Mouse (Mus musculus): ENCODE results near the gene Rdh1. TPM values are rescaled to one million over a fixed set of nuclear protein-coding genes. Genes with fewer than 3 reads are reported as not detected.

Gene Rdh1
- polyA plus RNA-seq, 1 experiment from 2014 or later = not detected

DNA sequence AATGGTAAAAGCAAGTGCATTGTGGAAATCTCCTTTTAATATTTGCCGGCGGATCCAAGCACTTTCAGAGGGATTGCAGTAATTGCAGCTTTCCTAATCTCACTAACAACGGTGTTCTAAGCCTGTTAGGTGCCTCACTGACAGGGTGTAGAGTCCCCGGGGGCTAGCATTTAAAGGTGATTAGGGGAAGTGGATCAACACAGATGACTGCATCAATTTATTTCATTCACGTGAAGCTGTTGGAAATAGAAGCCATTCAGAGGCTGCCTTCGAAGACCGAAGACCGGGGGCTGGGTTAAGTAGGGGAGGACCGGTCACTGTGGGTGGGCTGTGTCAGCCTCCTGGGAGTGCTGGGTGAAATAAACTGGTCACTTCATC lies 28.6 kb upstream of the Rdh1 start:
- Histone ChIP-seq H3K27ac (ENCODE audit: low read depth, low read length) (no peak overlapping the region), H3K27me3 (ENCODE audit: control insufficient read depth, insufficient read depth, low read length) (peaks cover 17% of the 10 kb centered on the region), H3K4me1 (replicated peaks; ENCODE audit: control insufficient read depth, insufficient read depth, low read length) (peaks cover 3% of the 10 kb centered on the region; the same call in 1 of the 2 replicates), H3K9ac (ENCODE audit: low read length) (no peak overlapping the region), H3K9me3 (ENCODE audit: control insufficient read depth, low read length) (no peaks in the 10 kb centered on the region), H3K36me3 (ENCODE audit: control insufficient read depth, insufficient read depth, low read length) (no peaks in the 10 kb centered on the region), H3K4me2 (ENCODE audit: low read depth, low read length, severe bottlenecking) (no peak overlapping the region), H3K4me3 (ENCODE audit: low read depth, low read length) (no peak overlapping the region)
- DNase-seq (ENCODE audit: low spot score) (no peak), ATAC-seq (replicated peaks; ENCODE audit: low FRiP score) (no peak; the same call in 1 of the 2 replicates)
- 12% methylated on average over 9 of the region's 9 CpGs for WGBS

- ATAC-seq (replicated peaks; ENCODE audit: low FRiP score) (no peak), DNase-seq (ENCODE audit: low spot score) (no peak)
- 45% methylated on average over 5 of the region's 5 CpGs for WGBS
- no peak overlapping the region for H3K4me3 ChIP-seq (ENCODE audit: low read depth, low read length)
- H3K4me2 ChIP-seq (ENCODE audit: low read depth, low read length, severe bottlenecking) = no peak overlapping the region
- no peak overlapping the region for H3K9ac ChIP-seq (ENCODE audit: low read length)
- no peak overlapping the region for H3K27ac ChIP-seq (ENCODE audit: low read depth, low read length)
- no peaks in the 10 kb centered on the region for H3K9me3 ChIP-seq (ENCODE audit: control insufficient read depth, low read length)
- peaks cover 17% of the 10 kb centered on the region for H3K27me3 ChIP-seq (ENCODE audit: control insufficient read depth, insufficient read depth, low read length)
- no peaks in the 10 kb centered on the region for H3K36me3 ChIP-seq (ENCODE audit: control insufficient read depth, insufficient read depth, low read length)
- peaks cover 3% of the 10 kb centered on the region; the same call in 1 of the 2 replicates for H3K4me1 ChIP-seq (replicated peaks; ENCODE audit: control insufficient read depth, insufficient read depth, low read length)
These were observed 28.1 kb upstream of the Rdh1 start for GRCm38 (mm10) chr10:127731397-127731796.

DNA sequence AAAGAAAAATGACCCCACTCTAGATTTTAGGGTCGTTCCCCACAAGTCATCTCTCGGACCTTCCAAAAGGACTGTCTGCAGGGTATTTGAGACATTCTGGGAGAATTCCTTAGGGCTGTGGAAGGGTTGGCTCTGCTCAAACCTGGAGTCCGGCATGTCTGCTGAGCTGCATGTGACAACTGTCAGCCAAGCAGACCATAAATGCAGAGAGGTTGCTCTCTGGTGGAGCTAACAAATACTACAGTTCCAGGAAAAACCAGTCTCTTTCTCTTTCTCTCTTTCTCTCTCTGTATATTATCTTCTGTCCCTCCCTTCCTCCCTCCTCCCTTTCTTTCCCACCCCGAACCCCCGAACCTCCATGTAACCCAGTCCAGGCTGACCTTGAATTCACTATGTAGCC lies 25.1 kb upstream of the Rdh1 start:
- Histone ChIP-seq H3K9ac (ENCODE audit: low read length) (no peak overlapping the region), H3K4me1 (replicated peaks; ENCODE audit: control insufficient read depth, insufficient read depth, low read length) (peaks cover 3% of the 10 kb centered on the region; the same call in 1 of the 2 replicates), H3K4me3 (ENCODE audit: low read depth, low read length) (no peak overlapping the region), H3K4me2 (ENCODE audit: low read depth, low read length, severe bottlenecking) (no peak overlapping the region), H3K27me3 (ENCODE audit: control insufficient read depth, insufficient read depth, low read length) (peaks cover 4% of the 10 kb centered on the region; the same call in 1 of the 2 replicates), H3K9me3 (ENCODE audit: control insufficient read depth, low read length) (no peaks in the 10 kb centered on the region), H3K27ac (ENCODE audit: low read depth, low read length) (no peak overlapping the region), H3K36me3 (ENCODE audit: control insufficient read depth, insufficient read depth, low read length) (no peaks in the 10 kb centered on the region)
- WGBS = 57% methylated on average over 5 of the region's 5 CpGs
- DNase-seq (ENCODE audit: low spot score) (no peak), ATAC-seq (replicated peaks; ENCODE audit: low FRiP score) (no peak)

GRCm38 (mm10) chr10:127736266-127736665 lies 23.3 kb upstream of the Rdh1 start:
- Histone ChIP-seq H3K4me2 (ENCODE audit: low read depth, low read length, severe bottlenecking) (no peak overlapping the region), H3K9ac (ENCODE audit: low read length) (no peak overlapping the region), H3K27ac (ENCODE audit: low read depth, low read length) (no peak overlapping the region), H3K36me3 (ENCODE audit: control insufficient read depth, insufficient read depth, low read length) (no peaks in the 10 kb centered on the region), H3K4me1 (replicated peaks; ENCODE audit: control insufficient read depth, insufficient read depth, low read length) (no peaks in the 10 kb centered on the region; the same call in 1 of the 2 replicates), H3K9me3 (ENCODE audit: control insufficient read depth, low read length) (no peaks in the 10 kb centered on the region), H3K4me3 (ENCODE audit: low read depth, low read length) (no peak overlapping the region), H3K27me3 (ENCODE audit: control insufficient read depth, insufficient read depth, low read length) (peaks cover 2% of the 10 kb centered on the region; the same call in 1 of the 2 replicates)
- 76% methylated on average over 2 of the region's 2 CpGs for WGBS
- DNase-seq (ENCODE audit: low spot score) = no peak
- ATAC-seq (replicated peaks; ENCODE audit: low FRiP score) = no peak

- no peaks in the 10 kb centered on the region for H3K4me1 ChIP-seq (replicated peaks; ENCODE audit: control insufficient read depth, insufficient read depth, low read length)
- H3K27me3 ChIP-seq (ENCODE audit: control insufficient read depth, insufficient read depth, low read length) = peaks cover 2% of the 10 kb centered on the region; the same call in 1 of the 2 replicates
- WGBS = 82% methylated on average over 4 of the region's 4 CpGs
- H3K27ac ChIP-seq (ENCODE audit: low read depth, low read length) = no peak overlapping the region
- no peak for DNase-seq (ENCODE audit: low spot score)
- no peak overlapping the region for H3K4me2 ChIP-seq (ENCODE audit: low read depth, low read length, severe bottlenecking)
- ATAC-seq (replicated peaks; ENCODE audit: low FRiP score) = no peak
- H3K4me3 ChIP-seq (ENCODE audit: low read depth, low read length) = no peak overlapping the region
- peaks cover 2% of the 10 kb centered on the region; the same call in 1 of the 2 replicates for H3K36me3 ChIP-seq (ENCODE audit: control insufficient read depth, insufficient read depth, low read length)
- H3K9me3 ChIP-seq (ENCODE audit: control insufficient read depth, low read length) = no peaks in the 10 kb centered on the region
- no peak overlapping the region for H3K9ac ChIP-seq (ENCODE audit: low read length)
These were observed 22.6 kb upstream of the Rdh1 start for GRCm38 (mm10) chr10:127736916-127737315.

- no peak for ATAC-seq (replicated peaks; ENCODE audit: low FRiP score)
- Histone ChIP-seq H3K27ac (ENCODE audit: low read depth, low read length) (no peak overlapping the region), H3K27me3 (ENCODE audit: control insufficient read depth, insufficient read depth, low read length) (no peaks in the 10 kb centered on the region; the same call in 1 of the 2 replicates), H3K4me1 (replicated peaks; ENCODE audit: control insufficient read depth, insufficient read depth, low read length) (no peaks in the 10 kb centered on the region), H3K36me3 (ENCODE audit: control insufficient read depth, insufficient read depth, low read length) (peaks cover 9% of the 10 kb centered on the region), H3K9ac (ENCODE audit: low read length) (no peak overlapping the region), H3K4me2 (ENCODE audit: low read depth, low read length, severe bottlenecking) (no peak overlapping the region), H3K9me3 (ENCODE audit: control insufficient read depth, low read length) (no peaks in the 10 kb centered on the region), H3K4me3 (ENCODE audit: low read depth, low read length) (no peak overlapping the region)
- WGBS = 22% methylated on average over 2 of the region's 2 CpGs
- DNase-seq (ENCODE audit: low spot score) = no peak
These were observed 22.0 kb upstream of the Rdh1 start for GRCm38 (mm10) chr10:127737552-127737951.

DNA sequence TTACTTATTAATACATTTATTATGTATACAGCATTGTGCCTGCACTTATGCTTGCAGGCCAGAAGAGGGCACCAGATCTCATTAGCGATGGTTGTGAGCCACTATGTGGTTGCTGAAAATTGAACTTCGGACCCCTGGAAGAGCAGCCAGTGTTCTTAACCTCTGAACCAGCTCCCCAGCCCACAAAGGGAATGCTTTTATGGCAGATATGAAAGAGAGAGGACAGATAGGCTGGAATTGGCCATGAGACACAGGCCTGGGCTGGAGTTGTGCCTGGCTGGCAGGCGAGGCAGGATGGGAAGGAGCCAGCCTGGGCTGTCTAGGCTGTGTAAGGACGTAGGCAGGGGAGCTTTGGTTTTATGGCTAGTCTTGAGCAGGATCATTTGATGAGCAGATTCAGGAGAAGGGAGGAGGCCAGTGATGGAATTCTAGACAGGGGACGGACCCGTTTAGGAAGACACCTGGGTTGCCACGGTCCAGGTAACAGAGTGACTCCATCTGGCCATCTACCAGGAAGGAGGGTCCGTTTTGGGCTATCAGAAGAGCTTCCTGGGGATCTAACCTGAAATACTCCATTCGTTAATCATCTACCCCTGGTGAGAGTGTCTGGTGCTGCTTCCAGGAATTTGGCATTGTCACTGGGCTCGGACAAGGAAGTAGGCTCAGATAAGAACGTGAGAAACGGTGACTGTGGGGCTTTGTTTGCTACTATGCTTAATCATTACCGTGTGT lies 21.2 kb upstream of the Rdh1 start:
- Histone ChIP-seq H3K4me2 (ENCODE audit: low read depth, low read length, severe bottlenecking) (no peak overlapping the region), H3K36me3 (ENCODE audit: control insufficient read depth, insufficient read depth, low read length) (peaks cover 16% of the 10 kb centered on the region), H3K9ac (ENCODE audit: low read length) (no peak overlapping the region), H3K27ac (ENCODE audit: low read depth, low read length) (no peak overlapping the region), H3K4me1 (replicated peaks; ENCODE audit: control insufficient read depth, insufficient read depth, low read length) (no peaks in the 10 kb centered on the region), H3K4me3 (ENCODE audit: low read depth, low read length) (no peak overlapping the region), H3K27me3 (ENCODE audit: control insufficient read depth, insufficient read depth, low read length) (no peaks in the 10 kb centered on the region), H3K9me3 (ENCODE audit: control insufficient read depth, low read length) (no peaks in the 10 kb centered on the region)
- DNase-seq (ENCODE audit: low spot score) (peak; percentile 68), ATAC-seq (replicated peaks; ENCODE audit: low FRiP score) (no peak)
- WGBS = 52% methylated on average over 13 of the region's 13 CpGs

GRCm38 (mm10) chr10:127739083-127739660 lies 20.3 kb upstream of the Rdh1 start, which contains the start of gene Zbtb39:
Gene Zbtb39 (plus strand): TSS chr10:127739538.
- Histone ChIP-seq H3K27me3 (ENCODE audit: control insufficient read depth, insufficient read depth, low read length) (no peaks in the 10 kb centered on the region), H3K9me3 (ENCODE audit: control insufficient read depth, low read length) (no peaks in the 10 kb centered on the region), H3K4me1 (replicated peaks; ENCODE audit: control insufficient read depth, insufficient read depth, low read length) (no peaks in the 10 kb centered on the region), H3K9ac (ENCODE audit: low read length) (peak within 1 kb of the TSS; percentile 94), H3K4me3 (ENCODE audit: low read depth, low read length) (peak within 1 kb of the TSS; percentile 97), H3K4me2 (ENCODE audit: low read depth, low read length, severe bottlenecking) (peak within 1 kb of the TSS; percentile 71), H3K36me3 (ENCODE audit: control insufficient read depth, insufficient read depth, low read length) (peaks cover 21% of the 10 kb centered on the region), H3K27ac (ENCODE audit: low read depth, low read length) (peak within 1 kb of the TSS; percentile 58)
- DNase-seq (ENCODE audit: low spot score) = peak; percentile 88
- ATAC-seq (replicated peaks; ENCODE audit: low FRiP score) = peak; percentile 84
- 2% methylated on average over 47 of the region's 61 CpGs for WGBS

Measured in forebrain, embryonic 11.5 days (tissue).